Mouse (Mus musculus): Measurements from ENCODE around the gene Pacs1.

DNA sequence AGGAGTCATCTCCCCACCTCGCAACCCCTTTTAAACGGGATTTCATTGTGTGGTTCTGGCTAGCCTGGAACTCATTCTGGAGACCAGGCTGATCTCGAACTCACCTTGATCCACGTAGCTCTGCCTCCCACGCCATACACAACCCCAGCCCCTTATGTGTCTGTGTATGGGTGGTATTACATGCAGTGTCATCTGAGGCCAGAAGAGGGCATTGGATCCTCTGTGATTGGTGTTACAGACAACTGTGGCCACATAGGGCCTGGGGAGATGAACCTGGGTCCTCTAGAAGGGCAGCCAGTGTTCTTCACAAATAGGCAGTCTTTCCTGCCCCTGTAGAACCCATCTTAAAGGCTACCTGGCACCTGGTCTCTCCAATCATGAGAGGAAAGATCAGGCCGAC, 33.4 kb upstream of the Pacs1 start:
- TF ChIP-seq GATA1 (IDR thresholded peaks at IDR 0.05; ENCODE audit: borderline replicate concordance, low read length) (no peak), TAL1 (conservative IDR thresholded peaks at IDR 0.05; ENCODE audit: low read depth, low read length) (no peak)

Data from G1E (cell line).